Mouse (Mus musculus): ENCODE results near the gene Fam102a.

DNA sequence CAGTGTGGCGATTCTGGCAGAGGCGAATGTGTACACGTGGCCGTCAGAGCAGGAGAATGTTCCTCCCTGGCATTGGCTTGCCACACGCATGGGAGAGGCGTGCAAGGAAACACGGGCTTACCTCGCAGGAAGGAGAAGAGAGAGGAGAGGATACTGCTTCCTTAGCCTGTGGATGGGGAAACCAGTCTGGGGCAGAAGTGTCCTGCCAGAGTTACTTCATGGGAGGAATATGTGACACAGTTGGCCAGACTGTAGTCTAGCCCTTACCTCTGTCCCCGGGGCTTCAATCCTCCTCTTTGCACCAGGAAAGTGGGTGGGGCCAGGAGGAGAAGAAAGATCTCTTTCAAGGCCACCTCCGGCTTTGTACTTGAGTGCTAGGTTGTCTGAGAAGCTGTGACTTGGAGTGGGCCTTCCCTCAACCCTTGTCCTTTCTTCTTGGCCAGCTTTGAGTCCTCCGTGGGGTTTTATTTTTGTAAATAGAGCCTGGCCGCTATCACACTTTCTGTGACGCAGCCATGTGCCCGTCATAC is 4.4 kb downstream of the Fam102a start:
- TF ChIP-seq CTCF (IDR thresholded peaks at IDR 0.05; ENCODE audit: control insufficient read depth, insufficient read depth, insufficient read length) (no peak), CEBPB (IDR thresholded peaks at IDR 0.05; ENCODE audit: low read depth) (no peak)
